Mouse (Mus musculus): Measurements from ENCODE around the gene Stt3a. TPM values are rescaled to one million over a fixed set of nuclear protein-coding genes. Genes with fewer than 3 reads are reported as not detected.

Gene Stt3a
- 158 and 163 TPM in 2 replicates for polyA plus RNA-seq (2014; fragmentation: Nextera tagmentation; extraction: Ambion mirVana)

GRCm38 (mm10) chr9:36767203-36768143 lies at the start of gene Stt3a:
TSS of gene Stt3a (minus strand) at chr9:36767679.
- Histone ChIP-seq H3K9me3 (ENCODE audit: control insufficient read depth, low read length) (no peaks in the 10 kb centered on the region), H3K4me1 (replicated peaks; ENCODE audit: control insufficient read depth, insufficient read depth, low read length) (peaks cover 2% of the 10 kb centered on the region; the same call in 1 of the 2 replicates), H3K27ac (ENCODE audit: low read depth, low read length) (peak within 1 kb of the TSS; percentile 58; the same call in 1 of the 2 replicates), H3K4me2 (ENCODE audit: low read depth, low read length, severe bottlenecking) (peak within 1 kb of the TSS; percentile 72), H3K27me3 (ENCODE audit: control insufficient read depth, insufficient read depth, low read length) (no peaks in the 10 kb centered on the region), H3K4me3 (ENCODE audit: low read depth, low read length) (peak within 1 kb of the TSS; percentile 67), H3K36me3 (ENCODE audit: control insufficient read depth, insufficient read depth, low read length) (no peaks in the 10 kb centered on the region; the same call in 1 of the 2 replicates), H3K9ac (ENCODE audit: low read length) (peak within 1 kb of the TSS; percentile 84)
- under 1% methylated on average over 60 of the region's 60 CpGs for WGBS
- peak; percentile 98 for DNase-seq (ENCODE audit: low spot score)
- peak; percentile 100 for ATAC-seq (replicated peaks; ENCODE audit: low FRiP score)

- no peak overlapping the region for H3K27ac ChIP-seq (ENCODE audit: low read depth, low read length)
- H3K36me3 ChIP-seq (ENCODE audit: control insufficient read depth, insufficient read depth, low read length): no peaks in the 10 kb centered on the region
- WGBS: 79% methylated on average over 3 of the region's 3 CpGs
- H3K9ac ChIP-seq (ENCODE audit: low read length): no peak overlapping the region
- no peaks in the 10 kb centered on the region for H3K9me3 ChIP-seq (ENCODE audit: control insufficient read depth, low read length)
- H3K4me1 ChIP-seq (replicated peaks; ENCODE audit: control insufficient read depth, insufficient read depth, low read length): no peaks in the 10 kb centered on the region
- H3K4me2 ChIP-seq (ENCODE audit: low read depth, low read length, severe bottlenecking): no peak overlapping the region
- no peak for ATAC-seq (replicated peaks; ENCODE audit: low FRiP score)
- H3K4me3 ChIP-seq (ENCODE audit: low read depth, low read length): no peak overlapping the region
- H3K27me3 ChIP-seq (ENCODE audit: control insufficient read depth, insufficient read depth, low read length): no peaks in the 10 kb centered on the region
- DNase-seq (ENCODE audit: low spot score): no peak
Measured at GRCm38 (mm10) chr9:36814486-36814885, 47.0 kb upstream of the Stt3a start.

- DNase-seq (ENCODE audit: low spot score) (no peak), ATAC-seq (replicated peaks; ENCODE audit: low FRiP score) (no peak)
- Histone ChIP-seq H3K27me3 (ENCODE audit: control insufficient read depth, insufficient read depth, low read length) (no peaks in the 10 kb centered on the region), H3K27ac (ENCODE audit: low read depth, low read length) (no peak overlapping the region), H3K9ac (ENCODE audit: low read length) (no peak overlapping the region), H3K4me3 (ENCODE audit: low read depth, low read length) (no peak overlapping the region), H3K36me3 (ENCODE audit: control insufficient read depth, insufficient read depth, low read length) (no peaks in the 10 kb centered on the region), H3K9me3 (ENCODE audit: control insufficient read depth, low read length) (no peaks in the 10 kb centered on the region), H3K4me2 (ENCODE audit: low read depth, low read length, severe bottlenecking) (no peak overlapping the region), H3K4me1 (replicated peaks; ENCODE audit: control insufficient read depth, insufficient read depth, low read length) (no peaks in the 10 kb centered on the region)
- 88% methylated on average over 5 of the region's 5 CpGs for WGBS
Measured at GRCm38 (mm10) chr9:36808126-36808785, 40.8 kb upstream of the Stt3a start.

- Histone ChIP-seq H3K27me3 (ENCODE audit: control insufficient read depth, insufficient read depth, low read length) (no peaks in the 10 kb centered on the region), H3K4me1 (replicated peaks; ENCODE audit: control insufficient read depth, insufficient read depth, low read length) (no peaks in the 10 kb centered on the region), H3K9me3 (ENCODE audit: control insufficient read depth, low read length) (no peaks in the 10 kb centered on the region), H3K4me2 (ENCODE audit: low read depth, low read length, severe bottlenecking) (no peak overlapping the region), H3K36me3 (ENCODE audit: control insufficient read depth, insufficient read depth, low read length) (no peaks in the 10 kb centered on the region), H3K4me3 (ENCODE audit: low read depth, low read length) (no peak overlapping the region), H3K9ac (ENCODE audit: low read length) (no peak overlapping the region), H3K27ac (ENCODE audit: low read depth, low read length) (no peak overlapping the region)
- DNase-seq (ENCODE audit: low spot score): no peak
- no peak for ATAC-seq (replicated peaks; ENCODE audit: low FRiP score)
- 92% methylated on average over 3 of the region's 3 CpGs for WGBS
Measured at GRCm38 (mm10) chr9:36805256-36805975, 37.9 kb upstream of the Stt3a start.

- Histone ChIP-seq H3K4me3 (ENCODE audit: low read depth, low read length) (no peak overlapping the region), H3K4me2 (ENCODE audit: low read depth, low read length, severe bottlenecking) (no peak overlapping the region), H3K4me1 (replicated peaks; ENCODE audit: control insufficient read depth, insufficient read depth, low read length) (no peaks in the 10 kb centered on the region), H3K9ac (ENCODE audit: low read length) (no peak overlapping the region), H3K27ac (ENCODE audit: low read depth, low read length) (no peak overlapping the region), H3K9me3 (ENCODE audit: control insufficient read depth, low read length) (no peaks in the 10 kb centered on the region), H3K27me3 (ENCODE audit: control insufficient read depth, insufficient read depth, low read length) (no peaks in the 10 kb centered on the region), H3K36me3 (ENCODE audit: control insufficient read depth, insufficient read depth, low read length) (no peaks in the 10 kb centered on the region)
- WGBS: 80% methylated on average over 3 of the region's 3 CpGs
- DNase-seq (ENCODE audit: low spot score) (no peak), ATAC-seq (replicated peaks; ENCODE audit: low FRiP score) (no peak)
Measured at GRCm38 (mm10) chr9:36803926-36804325, 36.4 kb upstream of the Stt3a start.

GRCm38 (mm10) chr9:36803386-36803785 lies 35.9 kb upstream of the Stt3a start:
- ATAC-seq (replicated peaks; ENCODE audit: low FRiP score) (no peak), DNase-seq (ENCODE audit: low spot score) (no peak)
- H3K27ac ChIP-seq (ENCODE audit: low read depth, low read length): no peak overlapping the region
- H3K27me3 ChIP-seq (ENCODE audit: control insufficient read depth, insufficient read depth, low read length): no peaks in the 10 kb centered on the region
- no peaks in the 10 kb centered on the region for H3K9me3 ChIP-seq (ENCODE audit: control insufficient read depth, low read length)
- H3K4me2 ChIP-seq (ENCODE audit: low read depth, low read length, severe bottlenecking): no peak overlapping the region
- H3K9ac ChIP-seq (ENCODE audit: low read length): no peak overlapping the region
- no peaks in the 10 kb centered on the region for H3K4me1 ChIP-seq (replicated peaks; ENCODE audit: control insufficient read depth, insufficient read depth, low read length)
- 85% methylated on average over 6 of the region's 6 CpGs for WGBS
- no peak overlapping the region for H3K4me3 ChIP-seq (ENCODE audit: low read depth, low read length)
- no peaks in the 10 kb centered on the region for H3K36me3 ChIP-seq (ENCODE audit: control insufficient read depth, insufficient read depth, low read length)

- DNase-seq (ENCODE audit: low spot score) (no peak), ATAC-seq (replicated peaks; ENCODE audit: low FRiP score) (no peak)
- Histone ChIP-seq H3K9me3 (ENCODE audit: control insufficient read depth, low read length) (no peaks in the 10 kb centered on the region), H3K4me3 (ENCODE audit: low read depth, low read length) (no peak overlapping the region), H3K27ac (ENCODE audit: low read depth, low read length) (no peak overlapping the region), H3K4me2 (ENCODE audit: low read depth, low read length, severe bottlenecking) (no peak overlapping the region), H3K4me1 (replicated peaks; ENCODE audit: control insufficient read depth, insufficient read depth, low read length) (no peaks in the 10 kb centered on the region), H3K9ac (ENCODE audit: low read length) (no peak overlapping the region), H3K27me3 (ENCODE audit: control insufficient read depth, insufficient read depth, low read length) (no peaks in the 10 kb centered on the region), H3K36me3 (ENCODE audit: control insufficient read depth, insufficient read depth, low read length) (no peaks in the 10 kb centered on the region)
- 83% methylated on average over 3 of the region's 3 CpGs for WGBS
Measured at GRCm38 (mm10) chr9:36802951-36803350, 35.5 kb upstream of the Stt3a start.

- Histone ChIP-seq H3K9me3 (ENCODE audit: control insufficient read depth, low read length) (no peaks in the 10 kb centered on the region), H3K4me2 (ENCODE audit: low read depth, low read length, severe bottlenecking) (no peak overlapping the region), H3K27me3 (ENCODE audit: control insufficient read depth, insufficient read depth, low read length) (no peaks in the 10 kb centered on the region), H3K9ac (ENCODE audit: low read length) (no peak overlapping the region), H3K27ac (ENCODE audit: low read depth, low read length) (no peak overlapping the region), H3K36me3 (ENCODE audit: control insufficient read depth, insufficient read depth, low read length) (no peaks in the 10 kb centered on the region), H3K4me1 (replicated peaks; ENCODE audit: control insufficient read depth, insufficient read depth, low read length) (no peaks in the 10 kb centered on the region), H3K4me3 (ENCODE audit: low read depth, low read length) (no peak overlapping the region)
- no peak for ATAC-seq (replicated peaks; ENCODE audit: low FRiP score)
- WGBS: 80% methylated on average over 2 of the region's 2 CpGs
- no peak for DNase-seq (ENCODE audit: low spot score)
Measured at GRCm38 (mm10) chr9:36801961-36802360, 34.5 kb upstream of the Stt3a start.

Data from forebrain, embryonic 11.5 days (tissue).